Mouse (Mus musculus) C2C12 (cell line): ENCODE results near the gene Rgs4. TPM values are rescaled to one million over a fixed set of nuclear protein-coding genes. Genes with fewer than 3 reads are reported as not detected.

Experiments
- H3K27me3 ChIP-seq: one replicate; pipeline ENCODE4 v1.6.1; 2011; ENCODE audit not compliant: control insufficient read depth, insufficient read depth, insufficient read length
- H3K36me3 ChIP-seq: one replicate; pipeline ENCODE4 v1.6.1; 2011; ENCODE audit not compliant: control insufficient read depth, insufficient read depth
- H3K4me3 ChIP-seq: one replicate; pipeline ENCODE4 v1.5.1; 2011; ENCODE audit warnings: mild to moderate bottlenecking, control low read depth; ENCODE audit not compliant: poor library complexity, insufficient read depth, severe bottlenecking
- H3K79me2 ChIP-seq: one replicate; pipeline ENCODE4 v1.6.1; 2011; ENCODE audit not compliant: control insufficient read depth, insufficient read depth
- H3K79me3 ChIP-seq: one replicate; pipeline ENCODE4 v1.6.1; 2011; ENCODE audit warnings: low read depth, control low read depth
- H3ac ChIP-seq: one replicate; pipeline ENCODE3; 2011; ENCODE audit warnings: low read depth; ENCODE audit not compliant: control insufficient read depth, insufficient read length
- CEBPB ChIP-seq: IDR thresholded peaks from one replicate; pipeline ENCODE4 v1.6.1; 2011; ENCODE audit warnings: low read depth, mild to moderate bottlenecking, control low read depth, moderate library complexity
- CTCF ChIP-seq: IDR thresholded peaks from one replicate; pipeline ENCODE4 v1.5.1; 2011; ENCODE audit not compliant: control insufficient read depth, insufficient read depth, insufficient read length
- FOSL1 ChIP-seq: IDR thresholded peaks from one replicate; pipeline ENCODE4 v1.8.0; 2011; ENCODE audit warnings: mild to moderate bottlenecking, low read length; ENCODE audit not compliant: poor library complexity, insufficient read depth, severe bottlenecking
- MAX ChIP-seq: IDR thresholded peaks from one replicate; pipeline ENCODE4 v1.6.1; 2011; ENCODE audit warnings: mild to moderate bottlenecking, control low read depth
- MYOD1 ChIP-seq: IDR thresholded peaks from one replicate; pipeline ENCODE4 v1.6.1; 2011; ENCODE audit warnings: low read depth; ENCODE audit not compliant: control insufficient read depth, insufficient read length
- MYOG ChIP-seq: IDR thresholded peaks from one replicate; pipeline ENCODE4 v1.6.1; 2011; ENCODE audit not compliant: control insufficient read depth, insufficient read length; ENCODE audit errors: extremely low read depth
- USF1 ChIP-seq: IDR thresholded peaks from one replicate; pipeline ENCODE4 v1.6.1; 2011; ENCODE audit warnings: low read depth, mild to moderate bottlenecking, control low read depth, moderate library complexity
- polyA plus RNA-seq: library from polyadenylated mRNA; unstranded; fragments of >200 nt; fragmentation: generic; extraction: Trizol; gene quantifications from one replicate; pipeline ENCODE4 v1.2.1, GENCODE M21; 2012; ENCODE audit warnings: missing spikeins

Gene Rgs4
- polyA plus RNA-seq, 1 experiment: 1.1 TPM

DNA sequence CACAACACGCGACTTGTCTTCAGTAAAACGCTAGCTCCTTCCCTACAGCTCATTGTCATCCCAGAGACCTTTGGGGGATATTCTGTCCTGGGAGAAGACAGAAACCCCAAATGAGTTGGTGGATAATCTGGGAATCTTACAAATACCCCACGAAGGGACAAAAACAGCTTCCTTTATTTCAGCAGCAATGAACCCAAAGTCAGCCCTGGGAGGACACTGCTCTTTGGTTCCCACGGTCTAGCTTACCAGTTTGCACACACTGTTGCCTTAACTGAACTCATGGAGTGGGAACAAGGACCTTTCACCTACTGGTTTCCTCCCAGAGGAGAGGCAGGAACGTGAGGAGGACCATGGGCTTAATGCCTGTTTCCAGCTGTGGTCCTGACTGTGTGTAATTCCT lies 10.2 kb downstream of the Rgs4 start:
- Histone ChIP-seq H3K27me3 (no peaks in the 10 kb centered on the region), H3K79me3 (no peaks in the 10 kb centered on the region), H3K79me2 (no peaks in the 10 kb centered on the region), H3ac (no peak overlapping the region), H3K36me3 (no peaks in the 10 kb centered on the region), H3K4me3 (no peak overlapping the region)
- TF ChIP-seq CTCF: no peak
- TF ChIP-seq MYOG: no peak
- TF ChIP-seq MYOD1: no peak
- no peak for TF ChIP-seq FOSL1

DNA sequence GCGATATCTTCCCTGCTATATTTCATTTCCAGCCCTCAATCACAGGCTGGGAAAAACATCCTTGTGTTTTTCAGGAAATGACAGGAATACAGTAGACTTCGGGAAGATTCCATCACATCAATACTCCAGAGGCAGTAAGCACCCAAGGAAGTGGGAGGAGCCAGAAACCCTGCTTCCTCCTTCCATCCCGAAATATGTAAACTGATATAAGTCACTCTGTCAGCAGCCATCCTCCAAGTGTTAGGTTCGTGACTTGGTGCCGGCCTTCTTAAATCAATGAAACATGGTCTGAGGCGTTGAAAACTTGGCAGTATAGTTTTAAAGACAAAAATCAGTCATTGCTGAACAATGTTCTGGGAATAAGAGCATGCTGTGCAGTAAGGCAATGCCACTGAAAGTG lies 11.3 kb downstream of the Rgs4 start:
- TF ChIP-seq FOSL1 (no peak), CEBPB (no peak), MYOG (no peak), MAX (no peak), CTCF (no peak), MYOD1 (no peak), USF1 (no peak)
- Histone ChIP-seq H3K27me3 (no peaks in the 10 kb centered on the region), H3K79me3 (no peaks in the 10 kb centered on the region), H3K36me3 (no peaks in the 10 kb centered on the region), H3ac (no peak overlapping the region), H3K79me2 (no peaks in the 10 kb centered on the region), H3K4me3 (no peak overlapping the region)

DNA sequence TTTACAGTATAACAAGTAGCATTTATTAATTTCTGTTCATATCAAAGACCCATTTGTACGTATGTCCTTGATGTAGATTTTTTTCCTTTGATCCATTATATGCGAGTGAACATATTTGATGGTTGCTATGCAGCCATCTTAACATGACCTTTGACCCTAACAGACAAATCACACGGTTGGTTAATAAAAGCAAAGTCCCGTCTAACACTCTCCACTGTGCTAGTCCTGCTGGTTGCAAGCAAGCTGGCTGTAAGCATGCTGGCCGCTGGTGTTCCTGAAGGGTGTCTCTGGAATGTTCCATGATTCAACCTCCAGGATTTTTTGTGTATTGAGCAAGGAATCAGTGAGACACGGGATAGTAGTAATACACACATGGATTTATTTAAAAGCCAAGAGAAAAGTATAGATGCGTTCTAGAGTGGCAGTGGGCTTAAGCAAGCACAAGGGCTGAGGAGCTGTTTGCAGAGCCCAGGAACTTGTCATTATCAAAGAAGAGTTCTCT lies 16.8 kb downstream of the Rgs4 start:
- no peak overlapping the region for H3K4me3 ChIP-seq
- no peak overlapping the region for H3ac ChIP-seq
- H3K79me2 ChIP-seq: no peaks in the 10 kb centered on the region
- no peaks in the 10 kb centered on the region for H3K36me3 ChIP-seq
- TF ChIP-seq CEBPB (no peak), MYOG (no peak), USF1 (no peak), FOSL1 (no peak), MYOD1 (no peak), CTCF (no peak), MAX (no peak)
- H3K79me3 ChIP-seq: no peaks in the 10 kb centered on the region
- H3K27me3 ChIP-seq: no peaks in the 10 kb centered on the region

DNA sequence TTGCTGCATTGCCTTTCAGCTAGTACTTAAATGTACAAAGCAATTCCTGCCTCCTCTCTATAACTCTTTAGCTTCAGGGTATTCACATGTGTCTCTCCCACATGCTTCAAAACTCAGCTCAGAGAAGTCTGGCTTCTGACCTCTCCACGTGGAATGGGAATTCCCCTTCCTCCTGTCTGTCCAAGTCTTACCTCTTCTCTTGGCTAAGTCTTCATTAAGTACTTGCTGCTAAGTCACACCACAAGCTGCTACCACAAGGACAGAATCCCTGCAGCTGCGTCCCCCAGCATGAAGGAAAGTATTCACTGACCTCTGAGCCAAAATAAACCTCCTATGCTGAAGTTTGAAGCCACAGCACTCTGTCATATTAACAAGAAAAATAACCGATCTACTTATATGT lies 21.1 kb downstream of the Rgs4 start:
- H3K27me3 ChIP-seq: no peaks in the 10 kb centered on the region
- no peaks in the 10 kb centered on the region for H3K36me3 ChIP-seq
- H3ac ChIP-seq: no peak overlapping the region
- H3K79me2 ChIP-seq: no peaks in the 10 kb centered on the region
- no peak overlapping the region for H3K4me3 ChIP-seq
- H3K79me3 ChIP-seq: no peaks in the 10 kb centered on the region
- no peak for TF ChIP-seq FOSL1
- no peak for TF ChIP-seq MAX
- no peak for TF ChIP-seq CTCF
- no peak for TF ChIP-seq USF1
- TF ChIP-seq MYOG: no peak
- TF ChIP-seq CEBPB: no peak
- TF ChIP-seq MYOD1: no peak

DNA sequence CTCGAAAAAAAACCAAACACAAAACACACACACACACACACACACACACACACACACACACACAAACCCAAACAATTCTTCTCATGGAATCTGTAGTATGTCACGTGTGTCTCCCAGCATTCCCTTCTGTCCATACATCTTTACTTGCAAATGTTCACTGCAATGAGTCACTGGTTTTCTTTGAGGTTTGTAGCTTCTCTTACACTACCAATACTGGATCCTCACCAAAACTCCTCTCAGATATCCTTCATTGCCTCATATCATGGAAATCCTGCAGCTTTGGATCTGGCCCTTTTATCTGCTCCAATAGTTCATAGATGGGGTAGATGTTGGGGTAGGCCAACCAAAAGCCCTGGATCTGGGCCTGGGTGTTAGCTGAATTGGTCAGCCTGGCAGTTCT lies 25.6 kb downstream of the Rgs4 start:
- no peaks in the 10 kb centered on the region for H3K79me2 ChIP-seq
- no peak overlapping the region for H3K4me3 ChIP-seq
- TF ChIP-seq MAX: no peak
- TF ChIP-seq CEBPB: no peak
- TF ChIP-seq MYOG: no peak
- TF ChIP-seq MYOD1: no peak
- no peak for TF ChIP-seq CTCF
- no peak for TF ChIP-seq FOSL1
- no peak for TF ChIP-seq USF1
- no peaks in the 10 kb centered on the region for H3K27me3 ChIP-seq
- H3ac ChIP-seq: no peak overlapping the region
- H3K36me3 ChIP-seq: no peaks in the 10 kb centered on the region
- H3K79me3 ChIP-seq: no peaks in the 10 kb centered on the region

DNA sequence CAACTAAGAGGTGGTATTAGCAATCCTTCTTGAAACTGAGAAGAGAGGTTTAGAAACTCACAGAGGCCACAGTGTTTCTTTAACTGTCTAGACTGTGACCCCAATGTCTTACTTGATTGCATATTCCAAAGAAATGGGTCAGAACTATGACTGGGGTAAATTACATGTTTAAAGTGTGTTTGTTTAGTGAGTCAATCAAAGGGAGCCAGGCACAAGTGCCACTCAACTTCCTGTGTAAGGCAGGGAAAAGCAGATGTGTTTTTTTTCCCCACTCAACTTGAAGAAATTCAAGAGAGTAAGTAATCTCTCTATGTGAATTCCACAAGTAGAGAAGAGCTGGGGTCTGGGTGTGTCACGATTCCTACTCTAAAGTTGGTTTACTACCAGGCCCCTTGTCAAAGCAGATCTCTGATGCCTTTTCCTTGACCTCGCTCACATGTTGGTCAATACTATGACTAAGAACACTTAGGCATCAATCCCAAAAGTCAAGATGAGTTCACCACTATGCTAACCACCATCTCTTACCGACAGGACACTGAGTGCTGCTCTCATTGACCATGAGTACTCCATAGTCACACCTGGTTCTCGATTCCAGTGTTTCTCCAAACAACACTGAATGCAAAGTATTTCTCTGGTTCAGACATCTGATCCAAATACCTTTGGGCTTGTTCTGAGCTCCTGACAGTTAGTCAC lies 42.9 kb downstream of the Rgs4 start:
- Histone ChIP-seq H3ac (no peak overlapping the region), H3K79me3 (no peaks in the 10 kb centered on the region), H3K79me2 (no peaks in the 10 kb centered on the region), H3K4me3 (no peak overlapping the region), H3K27me3 (no peaks in the 10 kb centered on the region), H3K36me3 (no peaks in the 10 kb centered on the region)
- peak; percentile 87 for TF ChIP-seq FOSL1
- peak; percentile 61 for TF ChIP-seq CEBPB
- peak; percentile 61 for TF ChIP-seq MYOD1
- TF ChIP-seq USF1: no peak
- TF ChIP-seq CTCF: no peak

DNA sequence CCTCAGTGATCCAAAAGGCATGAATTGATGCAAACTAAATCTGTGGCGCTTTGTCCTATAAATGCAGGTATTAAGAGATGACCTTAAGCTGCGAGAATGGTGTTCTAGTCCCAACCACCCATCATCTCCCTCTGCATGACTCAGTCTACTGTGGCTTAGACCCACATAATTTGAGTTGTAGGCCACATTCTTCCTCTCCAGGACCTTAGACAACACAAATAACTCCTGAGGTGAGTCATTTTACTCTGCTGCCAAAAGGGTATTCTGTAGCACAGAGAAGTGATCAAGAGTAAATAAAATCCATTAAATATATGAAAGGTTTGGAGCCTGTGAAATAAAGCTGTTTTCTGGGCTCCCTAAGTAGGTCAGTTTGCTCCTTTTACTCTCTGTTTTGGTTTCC lies 48.3 kb downstream of the Rgs4 start:
- TF ChIP-seq MYOG: no peak
- peak; percentile 88 for TF ChIP-seq FOSL1
- no peak for TF ChIP-seq USF1
- no peak for TF ChIP-seq MAX
- H3K36me3 ChIP-seq: no peaks in the 10 kb centered on the region
- no peaks in the 10 kb centered on the region for H3K27me3 ChIP-seq
- no peaks in the 10 kb centered on the region for H3K79me3 ChIP-seq
- H3K4me3 ChIP-seq: no peak overlapping the region
- H3K79me2 ChIP-seq: no peaks in the 10 kb centered on the region
- H3ac ChIP-seq: no peak overlapping the region
